Mouse (Mus musculus): ENCODE measurements at regions not wholly inside any gene's neighbourhood (a gene's known extent, or its start where the extent isn't known, plus 50 kb on each side); places are given as distances from the start of the nearest gene placed in this dataset.

GRCm38 (mm10) chr3:101170037-101171019 lies 60.2 kb upstream of the Ptgfrn start:
- Histone ChIP-seq H3K27me3 (ENCODE audit: control insufficient read depth, insufficient read depth, low read length) (no peaks in the 10 kb centered on the region), H3K36me3 (ENCODE audit: control insufficient read depth, insufficient read depth, low read length) (no peaks in the 10 kb centered on the region), H3K4me3 (ENCODE audit: low read depth, low read length) (no peak overlapping the region), H3K4me1 (ENCODE audit: control insufficient read depth, insufficient read depth, insufficient read length, low read length) (no peaks in the 10 kb centered on the region; the same call in 1 of the 2 replicates), H3K27ac (ENCODE audit: insufficient read depth, low read depth, low read length) (no peak overlapping the region)
- WGBS = 81% methylated on average over 15 of the region's 15 CpGs
- TF ChIP-seq POLR2A (IDR thresholded peaks at IDR 0.05; ENCODE audit: low read depth, low read length) (no peak), CTCF (IDR thresholded peaks at IDR 0.05; ENCODE audit: extremely low read depth, insufficient read length, insufficient replicate concordance, low read depth, low read length) (no peak)

DNA sequence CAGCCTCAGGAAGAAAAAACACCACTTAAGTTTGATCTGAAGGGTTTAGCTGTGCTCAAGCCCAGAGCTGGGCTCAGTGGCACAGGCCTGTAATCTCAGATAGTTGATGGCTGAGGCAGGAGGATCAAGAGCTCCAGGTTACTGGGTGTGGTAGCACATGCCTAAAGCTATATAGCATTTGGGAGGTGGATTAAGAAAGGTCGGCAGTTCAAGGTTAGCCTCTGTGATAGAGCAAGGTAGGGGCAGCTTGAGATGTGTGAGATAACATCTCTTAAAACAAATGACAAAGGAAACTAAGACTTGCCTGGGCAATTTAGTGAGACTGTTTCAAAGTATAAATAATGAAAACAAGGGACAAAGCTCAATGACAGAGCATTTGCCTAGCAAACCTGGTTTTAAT lies 56.9 kb upstream of the Ptgfrn start:
- no peaks in the 10 kb centered on the region for H3K36me3 ChIP-seq (ENCODE audit: control insufficient read depth, insufficient read depth, low read length)
- H3K4me1 ChIP-seq (ENCODE audit: control insufficient read depth, insufficient read depth, insufficient read length, low read length) = peaks cover 4% of the 10 kb centered on the region; the same call in 1 of the 2 replicates
- no peak overlapping the region for H3K4me3 ChIP-seq (ENCODE audit: low read depth, low read length)
- 61% methylated on average over 1 of the region's 1 CpGs for WGBS
- no peak for TF ChIP-seq POLR2A (IDR thresholded peaks at IDR 0.05; ENCODE audit: low read depth, low read length)
- no peak for TF ChIP-seq CTCF (IDR thresholded peaks at IDR 0.05; ENCODE audit: extremely low read depth, insufficient read length, insufficient replicate concordance, low read depth, low read length)
- H3K27me3 ChIP-seq (ENCODE audit: control insufficient read depth, insufficient read depth, low read length) = no peaks in the 10 kb centered on the region
- no peak overlapping the region for H3K27ac ChIP-seq (ENCODE audit: insufficient read depth, low read depth, low read length)

GRCm38 (mm10) chr3:101166580-101166979 lies 56.5 kb upstream of the Ptgfrn start:
- H3K4me1 ChIP-seq (ENCODE audit: control insufficient read depth, insufficient read depth, insufficient read length, low read length) = peaks cover 4% of the 10 kb centered on the region; the same call in 1 of the 2 replicates

GRCm38 (mm10) chr3:101165261-101165660 lies 55.2 kb upstream of the Ptgfrn start:
- TF ChIP-seq CTCF (IDR thresholded peaks at IDR 0.05; ENCODE audit: extremely low read depth, insufficient read length, insufficient replicate concordance, low read depth, low read length) (no peak), POLR2A (IDR thresholded peaks at IDR 0.05; ENCODE audit: low read depth, low read length) (no peak)
- no peaks in the 10 kb centered on the region for H3K36me3 ChIP-seq (ENCODE audit: control insufficient read depth, insufficient read depth, low read length)
- H3K4me1 ChIP-seq (ENCODE audit: control insufficient read depth, insufficient read depth, insufficient read length, low read length) = peaks cover 4% of the 10 kb centered on the region; the same call in 1 of the 2 replicates
- no peak overlapping the region for H3K4me3 ChIP-seq (ENCODE audit: low read depth, low read length)
- H3K27me3 ChIP-seq (ENCODE audit: control insufficient read depth, insufficient read depth, low read length) = no peaks in the 10 kb centered on the region
- 60% methylated on average over 6 of the region's 6 CpGs for WGBS
- no peak overlapping the region for H3K27ac ChIP-seq (ENCODE audit: insufficient read depth, low read depth, low read length)

More at GRCm38 (mm10) chr3:101166580-101166979, 56.5 kb upstream of the Ptgfrn start:
- no peaks in the 10 kb centered on the region for H3K36me3 ChIP-seq (ENCODE audit: control insufficient read depth, insufficient read depth, low read length)
- no peak overlapping the region for H3K27ac ChIP-seq (ENCODE audit: insufficient read depth, low read depth, low read length)
- WGBS = 93% methylated on average over 7 of the region's 7 CpGs
- no peak for TF ChIP-seq POLR2A (IDR thresholded peaks at IDR 0.05; ENCODE audit: low read depth, low read length)
- no peak for TF ChIP-seq CTCF (IDR thresholded peaks at IDR 0.05; ENCODE audit: extremely low read depth, insufficient read length, insufficient replicate concordance, low read depth, low read length)
- no peak overlapping the region for H3K4me3 ChIP-seq (ENCODE audit: low read depth, low read length)
- no peaks in the 10 kb centered on the region for H3K27me3 ChIP-seq (ENCODE audit: control insufficient read depth, insufficient read depth, low read length)

GRCm38 (mm10) chr3:101164771-101165170 lies 54.7 kb upstream of the Ptgfrn start:
- H3K27ac ChIP-seq (ENCODE audit: insufficient read depth, low read depth, low read length) = no peak overlapping the region
- no peak overlapping the region for H3K4me3 ChIP-seq (ENCODE audit: low read depth, low read length)
- TF ChIP-seq CTCF (IDR thresholded peaks at IDR 0.05; ENCODE audit: extremely low read depth, insufficient read length, insufficient replicate concordance, low read depth, low read length) = no peak
- H3K36me3 ChIP-seq (ENCODE audit: control insufficient read depth, insufficient read depth, low read length) = no peaks in the 10 kb centered on the region
- H3K27me3 ChIP-seq (ENCODE audit: control insufficient read depth, insufficient read depth, low read length) = no peaks in the 10 kb centered on the region
- peaks cover 4% of the 10 kb centered on the region; the same call in 1 of the 2 replicates for H3K4me1 ChIP-seq (ENCODE audit: control insufficient read depth, insufficient read depth, insufficient read length, low read length)
- 46% methylated on average over 5 of the region's 5 CpGs for WGBS

- no peak overlapping the region for H3K27ac ChIP-seq (ENCODE audit: insufficient read depth, low read depth, low read length)
- no peak overlapping the region for H3K4me3 ChIP-seq (ENCODE audit: low read depth, low read length)
- TF ChIP-seq CTCF (IDR thresholded peaks at IDR 0.05; ENCODE audit: extremely low read depth, insufficient read length, insufficient replicate concordance, low read depth, low read length) (no peak), POLR2A (IDR thresholded peaks at IDR 0.05; ENCODE audit: low read depth, low read length) (no peak)
- WGBS = 84% methylated on average over 4 of the region's 4 CpGs
- no peaks in the 10 kb centered on the region for H3K36me3 ChIP-seq (ENCODE audit: control insufficient read depth, insufficient read depth, low read length)
- peaks cover 4% of the 10 kb centered on the region; the same call in 1 of the 2 replicates for H3K4me1 ChIP-seq (ENCODE audit: control insufficient read depth, insufficient read depth, insufficient read length, low read length)
- no peaks in the 10 kb centered on the region for H3K27me3 ChIP-seq (ENCODE audit: control insufficient read depth, insufficient read depth, low read length)
These were observed 53.9 kb upstream of the Ptgfrn start for GRCm38 (mm10) chr3:101163991-101164434.
